Mouse (Mus musculus) heart, postnatal 25 days (tissue): ENCODE measurements around the gene Gm8879. TPM values are rescaled to one million over a fixed set of nuclear protein-coding genes. Genes with fewer than 3 reads are reported as not detected.
"Not testable (repeated sequence)": the region's sequence is repeated elsewhere in the genome, so short reads cannot be mapped to it uniquely, and the experiment has no call there.

Experiments used
- DNase-seq: peaks from one replicate; pipeline ENCODE4 v3.0.0; 2022; ENCODE audit warnings: low spot score
- intact Hi-C: fragments of 180-260 bp; cut with DNase I; formaldehyde crosslinking; loops from one replicate; pipeline ENCODE4 v1.15.1; 2025
- total RNA-seq, 2 experiments: library from RNA; stranded (reverse); gene quantifications; 2 replicates each; pipeline ENCODE4 v1.2.3; 2021

Gene Gm8879
- not detected for total RNA-seq

DNA sequence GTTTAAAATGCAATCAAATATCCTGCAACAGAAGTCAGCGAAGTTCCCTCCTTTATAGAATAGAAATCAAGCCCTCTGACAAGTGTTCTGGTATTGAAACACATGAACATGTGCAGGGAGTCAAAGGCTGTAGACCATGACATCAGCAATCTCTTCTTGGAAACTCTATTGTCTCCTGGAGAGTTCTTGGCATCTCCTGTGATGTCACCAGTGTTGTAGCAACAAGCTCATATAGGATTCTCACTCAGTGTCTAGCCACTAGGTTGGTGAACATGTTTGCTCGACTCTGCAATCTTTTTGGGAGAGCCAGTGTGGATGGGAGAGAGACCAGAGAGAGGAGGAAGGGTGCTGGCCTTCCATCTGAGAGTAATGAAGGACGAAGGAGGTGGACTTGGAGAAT is at the start of gene Gm8879:
Gm8879 (plus strand) TSS at position 301 of the 400 bp plus-strand sequence.
- DNase-seq, intact Hi-C loops: not testable (repeated sequence)

DNA sequence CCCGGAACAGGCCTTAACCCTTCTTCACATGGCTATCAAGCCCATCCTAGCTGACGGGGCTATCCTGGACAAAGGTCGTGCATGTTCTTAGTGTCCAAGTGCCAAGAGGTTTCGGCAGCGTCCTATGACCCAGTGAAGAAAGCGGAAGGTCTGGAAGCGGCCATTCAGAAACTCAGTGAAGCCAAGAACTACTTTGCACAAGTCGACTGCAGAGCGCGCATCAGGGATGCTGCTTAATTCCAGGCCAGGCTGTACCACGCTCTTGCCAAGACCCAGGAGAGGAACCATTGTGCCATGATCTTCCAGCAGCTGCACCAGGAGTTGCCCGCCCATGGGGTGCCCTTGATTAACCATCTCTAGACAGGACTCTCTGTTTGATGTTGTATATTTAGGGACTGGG is 10.6 kb downstream of the Gm8879 start:
- DNase-seq, intact Hi-C loops: not testable (repeated sequence)

Other genes with a start within 250 kb of the Gm8879 start
- gene Gm8871, start 179.8 kb upstream of the Gm8879 start, total RNA-seq, result not detected
- not detected for gene Gm8857, start 179.8 kb upstream of the Gm8879 start, total RNA-seq
- gene Gm5861, start 55.4 kb downstream of the Gm8879 start, total RNA-seq, result not detected
- gene Gm8890, start 128.4 kb downstream of the Gm8879 start, total RNA-seq, result not detected
- gene Speer1, start 213.9 kb downstream of the Gm8879 start, total RNA-seq, result not detected